Mouse (Mus musculus) brain, adult 10 weeks (tissue): Measurements from ENCODE around the gene Olfr1129. TPM values are rescaled to one million over a fixed set of nuclear protein-coding genes. Genes with fewer than 3 reads are reported as not detected.

Experiments used
- polyA plus RNA-seq: library from polyadenylated mRNA; stranded (reverse); fragments of 350-450 nt; fragmentation: Illumina TruSeq; extraction: RNeasy Lipid Tissue Mini Kit (QIAGEN cat#74804); gene quantifications from one replicate; pipeline ENCODE4 v1.2.3, GENCODE M21; 2015; ENCODE audit warnings: low read depth, low replicate concordance

The Olfr1129 gene
- polyA plus RNA-seq = not detected

GRCm38 (mm10) chr2:87573602-87574001 lies at the start of gene Olfr1129:
TSS of gene Olfr1129 (plus strand) at chr2:87573902.

GRCm38 (mm10) chr2:87531496-87531895 lies 42.2 kb upstream of the Olfr1129 start, which contains the start of gene Olfr153:
TSS of gene Olfr153 (plus strand) at chr2:87531796.

GRCm38 (mm10) chr2:87545442-87545841 lies 28.3 kb upstream of the Olfr1129 start, which contains the start of gene Olfr1128:
TSS of gene Olfr1128 (minus strand) at chr2:87545542.

GRCm38 (mm10) chr2:87605912-87606311 lies 32.2 kb downstream of the Olfr1129 start, which contains the start of gene Olfr1130:
TSS of gene Olfr1130 (plus strand) at chr2:87606212.

GRCm38 (mm10) chr2:87626804-87627203 lies 53.1 kb downstream of the Olfr1129 start, which contains the start of gene Olfr1131:
TSS of gene Olfr1131 (plus strand) at chr2:87627104.

Other genes with a start within 250 kb of the Olfr1129 start
- not detected for gene Olfr1120, start 219.1 kb upstream of the Olfr1129 start, polyA plus RNA-seq
- not detected for gene Olfr1121, start 204.0 kb upstream of the Olfr1129 start, polyA plus RNA-seq
- not detected for gene Olfr1122, start 188.1 kb upstream of the Olfr1129 start, polyA plus RNA-seq
- gene Olfr1123, start 157.3 kb upstream of the Olfr1129 start, polyA plus RNA-seq = not detected
- gene Olfr1124, start 143.6 kb upstream of the Olfr1129 start, polyA plus RNA-seq = not detected
- not detected for gene Olfr1126, start 119.9 kb upstream of the Olfr1129 start, polyA plus RNA-seq
- gene Pramel7, start 76.8 kb upstream of the Olfr1129 start, polyA plus RNA-seq = not detected
- not detected for gene Pramel6, start 67.3 kb upstream of the Olfr1129 start, polyA plus RNA-seq
- not detected for gene Olfr153, start 42.1 kb upstream of the Olfr1129 start, polyA plus RNA-seq
- not detected for gene Olfr1128, start 28.4 kb upstream of the Olfr1129 start, polyA plus RNA-seq
- not detected for gene Olfr1130, start 32.3 kb downstream of the Olfr1129 start, polyA plus RNA-seq
- not detected for gene Olfr1131, start 53.2 kb downstream of the Olfr1129 start, polyA plus RNA-seq
- not detected for gene Olfr1132, start 63.6 kb downstream of the Olfr1129 start, polyA plus RNA-seq
- gene Olfr1133, start 73.5 kb downstream of the Olfr1129 start, polyA plus RNA-seq = not detected
- gene Olfr1134, start 84.6 kb downstream of the Olfr1129 start, polyA plus RNA-seq = not detected
- not detected for gene Olfr1135, start 99.8 kb downstream of the Olfr1129 start, polyA plus RNA-seq
- gene Olfr1136, start 120.0 kb downstream of the Olfr1129 start, polyA plus RNA-seq = not detected
- not detected for gene Olfr1137, start 139.3 kb downstream of the Olfr1129 start, polyA plus RNA-seq
- gene Olfr1138, start 166.1 kb downstream of the Olfr1129 start, polyA plus RNA-seq = not detected
- gene Olfr1140, start 169.8 kb downstream of the Olfr1129 start, polyA plus RNA-seq = not detected
- not detected for gene Olfr1141, start 180.1 kb downstream of the Olfr1129 start, polyA plus RNA-seq
- not detected for gene Olfr152, start 205.6 kb downstream of the Olfr1129 start, polyA plus RNA-seq
- gene Olfr1143, start 226.7 kb downstream of the Olfr1129 start, polyA plus RNA-seq = not detected
- not detected for gene Olfr1145, start 235.9 kb downstream of the Olfr1129 start, polyA plus RNA-seq